In the genomic region with DNA sequence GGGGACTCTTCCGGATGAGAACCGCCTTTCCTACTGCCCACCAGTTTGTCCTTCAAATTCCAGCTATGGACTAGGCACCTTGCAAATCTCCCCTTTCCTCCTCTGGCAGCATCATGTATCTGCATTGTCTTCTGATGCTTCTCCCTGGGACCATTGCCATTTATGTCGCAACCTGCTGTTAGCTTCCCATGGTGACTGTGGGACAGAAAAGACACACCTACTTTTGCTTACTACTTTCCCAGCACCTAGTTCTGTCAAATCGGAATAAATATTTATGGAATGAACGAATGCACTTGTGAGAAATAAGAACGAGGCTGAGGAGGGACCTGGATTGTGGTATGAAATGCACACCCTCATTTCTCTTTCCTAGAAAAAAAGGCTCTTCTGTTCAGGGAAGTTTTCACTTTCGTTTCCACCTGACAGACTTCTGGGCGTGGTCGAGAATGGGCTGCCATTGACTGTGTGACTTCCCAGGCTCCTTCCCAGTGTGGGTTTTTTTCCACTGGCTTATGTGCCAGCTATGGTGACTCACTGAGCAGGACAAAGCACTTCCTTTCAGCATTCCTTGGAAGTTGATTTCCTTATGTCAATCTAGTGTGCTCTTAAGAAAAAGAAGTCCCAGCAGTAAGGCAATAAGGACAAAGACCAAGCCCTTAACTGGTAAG, we compare ENCODE assay signal across 11 mouse cellular contexts. TPM values are rescaled to one million over a fixed set of nuclear protein-coding genes. Genes with fewer than 3 reads are reported as not detected.
DNase-seq lines count a peak whose midpoint lies in the region; ATAC-seq and TF ChIP-seq lines count a peak whose summit lies in the region.
"Had no signal": no experiment of that assay in that cellular context is flagged by ENCODE, and none has a peak within 500 bp of the region (broad histone marks: within the 10 kb centered on the region; RNA-seq: fewer than 3 reads in every experiment).

No protein-coding gene starts in this region.

- no peaks in the 10 kb centered on the region for H3K9me3 ChIP-seq in kidney, embryonic 15.5 days (replicated peaks)

- no peak overlapping the region for H3K4me2 ChIP-seq in kidney, embryonic 15.5 days

- H3K36me3 ChIP-seq in kidney, embryonic 15.5 days, result no peaks in the 10 kb centered on the region
- H3K36me3 ChIP-seq in small intestine, adult 2 months (ENCODE audit: control insufficient read depth, insufficient read depth, low read length), result no peaks in the 10 kb centered on the region

- no peak overlapping the region for H3K4me3 ChIP-seq in kidney, embryonic 15.5 days (replicated peaks)
- H3K4me3 ChIP-seq in small intestine, adult 2 months (ENCODE audit: low read depth, low read length), result no peak overlapping the region

- DNase-seq in kidney, adult 11 months, result peak; percentile 70
- peak; percentile 84 for DNase-seq in gonadal fat pad, adult 2 months (ENCODE audit: low read depth)
- peak; percentile 73 for DNase-seq in kidney, adult 9 months
- no peak for DNase-seq in frontal cortex, postnatal 36 days (ENCODE audit: low spot score in 2 of 2)
- DNase-seq in layer of hippocampus, postnatal 10 days (ENCODE audit: low spot score in 2 of 2), result no peak
- DNase-seq: cerebellum, postnatal 36 days; left cerebral cortex, postnatal 4 days had no signal

- no peak overlapping the region for H3K9ac ChIP-seq in kidney, embryonic 15.5 days

- no peaks in the 10 kb centered on the region for H3K4me1 ChIP-seq in kidney, embryonic 15.5 days
- H3K4me1 ChIP-seq in small intestine, adult 2 months (ENCODE audit: control insufficient read depth, insufficient read depth, insufficient read length, low read length), result peaks cover 14% of the 10 kb centered on the region; the same call in 1 of the 2 replicates

- no peak for TF ChIP-seq CTCF in small intestine, adult 2 months (IDR thresholded peaks at IDR 0.05; ENCODE audit: extremely low read depth, insufficient read length, insufficient replicate concordance, low read depth, low read length)

- 80% methylated on average over 9 of the region's 9 CpGs for WGBS in kidney, embryonic 15.5 days
- WGBS in small intestine, adult 2 months, result 30% methylated on average over 9 of the region's 9 CpGs

- no peak for TF ChIP-seq POLR2A in small intestine, adult 2 months (IDR thresholded peaks at IDR 0.05; ENCODE audit: low read depth, low read length)

- H3K27ac ChIP-seq in kidney, embryonic 15.5 days, result no peak overlapping the region
- H3K27ac ChIP-seq in small intestine, adult 2 months (ENCODE audit: insufficient read depth, low read depth, low read length), result peak overlapping the region; percentile 61

- H3K27me3 ChIP-seq in kidney, embryonic 15.5 days, result no peaks in the 10 kb centered on the region
- H3K27me3 ChIP-seq in small intestine, adult 2 months (ENCODE audit: control insufficient read depth, insufficient read depth, low read length), result no peaks in the 10 kb centered on the region

- ATAC-seq in kidney, embryonic 15.5 days (replicated peaks; ENCODE audit: low FRiP score), result no peak
- ATAC-seq in granulocyte monocyte progenitor cell, adult 5-6 weeks (replicated peaks; ENCODE audit: poor library complexity, severe bottlenecking), result no peak

RNA-seq across cellular contexts. Expression of a gene that starts 2.8 kb away (rescaled TPM):
- 0.32 and 0.41 TPM in 2 replicates for polyA plus RNA-seq in kidney, embryonic 15.5 days (2015; fragmentation: Nextera tagmentation; extraction: Ambion mirVana)
- polyA plus RNA-seq in gonadal fat pad, adult 2 months (2012; rRNA removed), result 0.63 and 0.96 TPM in 2 replicates
- polyA plus RNA-seq in small intestine, adult 2 months (2012; rRNA removed), result 0.03 and 0.11 TPM in 2 replicates
- not detected in 2 replicates for total RNA-seq in granulocyte monocyte progenitor cell, adult 5-6 weeks (2014; fragmentation: Nextera tagmentation)
- not detected in 2 replicates for total RNA-seq in granulocyte monocyte progenitor cell, adult 5-6 weeks (2017)
- under 1 TPM in 1 of 2 experiments, not detected in 1; 0.21 TPM for total RNA-seq in layer of hippocampus, postnatal 10 days (2021)
- total RNA-seq: left cerebral cortex, postnatal 4 days; monocyte, adult 5-6 weeks had no signal

RNA-seq across cellular contexts. Expression of a gene that starts 16.4 kb away (rescaled TPM):
- polyA plus RNA-seq in kidney, embryonic 15.5 days (2015; fragmentation: Nextera tagmentation; extraction: Ambion mirVana), result 17.5 and 18.7 TPM in 2 replicates
- polyA plus RNA-seq in gonadal fat pad, adult 2 months (2012; rRNA removed), result 4.5 and 5.4 TPM in 2 replicates
- polyA plus RNA-seq in small intestine, adult 2 months (2012; rRNA removed), result 0.62 and 0.74 TPM in 2 replicates
- 15.6 and 34.5 TPM in 2 replicates for total RNA-seq in granulocyte monocyte progenitor cell, adult 5-6 weeks (2014; fragmentation: Nextera tagmentation)
- 28.5 and 43.0 TPM in 2 replicates for total RNA-seq in granulocyte monocyte progenitor cell, adult 5-6 weeks (2017)
- 10 to 100 TPM; 18.4 to 20.4 TPM for total RNA-seq in layer of hippocampus, postnatal 10 days (2021)

Comparison
In these comparisons a context has a peak if more than half of its experiments do, and no peak if none do; other contexts are left out.
1. DNase-seq: peak in kidney, adult 11 months (single experiment), gonadal fat pad, adult 2 months (single experiment) and kidney, adult 9 months (single experiment); none in frontal cortex, postnatal 36 days (0 of 2) and layer of hippocampus, postnatal 10 days (0 of 2).